Mouse (Mus musculus): ENCODE measurements around the gene Ntrk1.

DNA sequence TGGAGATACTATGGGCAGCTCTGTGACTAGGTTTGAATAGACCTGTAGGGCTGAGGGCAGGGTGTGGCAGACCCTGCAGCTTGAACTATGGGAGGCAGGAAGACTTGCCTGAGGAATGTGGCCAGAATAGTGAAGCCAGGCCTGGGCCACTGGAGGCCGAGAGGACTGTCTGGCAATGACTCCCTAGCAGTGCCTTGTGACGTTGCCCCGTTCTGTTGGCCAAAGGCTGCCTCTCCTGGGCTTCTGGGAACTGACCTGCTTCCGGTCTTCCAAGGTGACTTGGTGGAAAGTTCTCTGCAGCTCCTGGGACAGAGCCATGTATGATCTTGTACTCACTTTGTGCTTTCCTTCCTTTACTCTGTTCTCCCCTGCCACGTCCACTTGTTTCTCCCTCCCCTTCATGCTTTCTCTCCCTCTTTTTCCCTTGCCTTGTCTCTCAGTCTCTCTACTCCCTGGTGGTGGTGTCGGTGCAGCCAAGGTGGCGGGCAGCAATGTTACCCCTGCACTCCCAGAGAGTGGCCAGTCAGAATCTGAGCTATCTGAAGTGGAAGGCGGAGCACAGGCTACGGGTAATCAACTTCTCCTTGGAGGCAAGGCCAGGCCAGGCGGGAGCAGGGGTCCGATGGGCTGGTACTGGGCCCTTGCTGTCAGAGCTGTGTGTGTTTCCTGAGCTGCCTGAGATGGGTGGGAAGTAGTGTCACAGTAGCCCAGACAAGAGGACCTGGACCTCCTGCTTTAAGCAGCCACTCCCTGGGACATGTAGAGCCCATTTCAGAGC lies 60.8 kb downstream of the Ntrk1 start:
- TF ChIP-seq CTCF (IDR thresholded peaks at IDR 0.05; ENCODE audit: borderline replicate concordance, extremely low read depth, insufficient read depth, insufficient read length), result no peak
- TF ChIP-seq POLR2A (IDR thresholded peaks at IDR 0.05; ENCODE audit: borderline replicate concordance, extremely low read depth, insufficient read depth, insufficient read length, poor library complexity, severe bottlenecking), result no peak
